Mouse (Mus musculus) cerebellum, adult 11-12 months (tissue): Measurements from ENCODE around the gene Kbtbd13.

Source experiments
- DNase-seq: peaks from one replicate; pipeline ENCODE4 v3.0.0; 2022

Gene Kbtbd13

GRCm38 (mm10) chr9:65391613-65391964 is at the start of gene Kbtbd13:
Kbtbd13 (minus strand) TSS chr9:65391652.
- no peak for DNase-seq

GRCm38 (mm10) chr9:65435671-65436301 is 44.3 kb upstream of the Kbtbd13 start, which contains the start of gene Mtfmt:
Mtfmt (plus strand) TSS chr9:65435782.
- DNase-seq = peak; percentile 91

- no peak for DNase-seq
Measured at GRCm38 (mm10) chr9:65435211-65435610, 43.8 kb upstream of the Kbtbd13 start.

GRCm38 (mm10) chr9:65434140-65434539 is 42.7 kb upstream of the Kbtbd13 start:
- DNase-seq = peak; percentile 21

GRCm38 (mm10) chr9:65432236-65432635 is 40.8 kb upstream of the Kbtbd13 start:
- peak; percentile 62 for DNase-seq

GRCm38 (mm10) chr9:65430921-65431320 is 39.5 kb upstream of the Kbtbd13 start:
- no peak for DNase-seq

- no peak for DNase-seq
Measured at GRCm38 (mm10) chr9:65430401-65430800, 38.9 kb upstream of the Kbtbd13 start.

- no peak for DNase-seq
Measured at GRCm38 (mm10) chr9:65428003-65428402, 36.6 kb upstream of the Kbtbd13 start.

GRCm38 (mm10) chr9:65427511-65427910 is 36.1 kb upstream of the Kbtbd13 start:
- DNase-seq = no peak

- no peak for DNase-seq
Measured at GRCm38 (mm10) chr9:65424393-65424792, 32.9 kb upstream of the Kbtbd13 start.

GRCm38 (mm10) chr9:65422760-65423501 is 31.5 kb upstream of the Kbtbd13 start, which contains the start of gene Slc51b:
Slc51b (minus strand) TSS chr9:65422955.
- no peak for DNase-seq

GRCm38 (mm10) chr9:65419633-65420032 is 28.2 kb upstream of the Kbtbd13 start:
- DNase-seq = no peak

GRCm38 (mm10) chr9:65417738-65418137 is 26.3 kb upstream of the Kbtbd13 start:
- no peak for DNase-seq

GRCm38 (mm10) chr9:65411326-65411725 is 19.9 kb upstream of the Kbtbd13 start:
- DNase-seq = no peak

GRCm38 (mm10) chr9:65410378-65410777 is 18.9 kb upstream of the Kbtbd13 start:
- no peak for DNase-seq

- no peak for DNase-seq
Measured at GRCm38 (mm10) chr9:65408871-65409295, 17.4 kb upstream of the Kbtbd13 start.

- DNase-seq = no peak
Measured at GRCm38 (mm10) chr9:65407861-65408260, 16.4 kb upstream of the Kbtbd13 start.

GRCm38 (mm10) chr9:65407327-65407726 is 15.9 kb upstream of the Kbtbd13 start:
- DNase-seq = no peak

GRCm38 (mm10) chr9:65405184-65405449 is 13.7 kb upstream of the Kbtbd13 start:
- DNase-seq = no peak

- DNase-seq = peak; percentile 51
Measured at GRCm38 (mm10) chr9:65404331-65405183, 13.1 kb upstream of the Kbtbd13 start.

- DNase-seq = no peak
Measured at GRCm38 (mm10) chr9:65399934-65400333, 8.5 kb upstream of the Kbtbd13 start.

- DNase-seq = peak; percentile 20
Measured at GRCm38 (mm10) chr9:65398279-65398678, 6.8 kb upstream of the Kbtbd13 start, which contains the start of gene Rasl12. Rasl12 (plus strand) TSS chr9:65398506.

GRCm38 (mm10) chr9:65394360-65394759 is 2.9 kb upstream of the Kbtbd13 start:
- DNase-seq = no peak

- DNase-seq = no peak
Measured at GRCm38 (mm10) chr9:65393606-65394005, 2.2 kb upstream of the Kbtbd13 start.
